Mouse (Mus musculus) midbrain, embryonic 10.5 days (tissue): ENCODE measurements around the gene Vim. TPM values are rescaled to one million over a fixed set of nuclear protein-coding genes. Genes with fewer than 3 reads are reported as not detected.

Source experiments
- DNase-seq: peaks from one replicate; pipeline ENCODE4 v3.0.0-alpha.2; 2017; ENCODE audit warnings: low spot score
- H3K27ac ChIP-seq: fragments of 300-500 bp; sonication (generic); replicated peaks from 2 replicates; pipeline ENCODE4 v1.5.1; 2016; ENCODE audit warnings: mild to moderate bottlenecking
- H3K27me3 ChIP-seq: fragments of 300-500 bp; sonication (generic); 2 replicates; pipeline ENCODE4 v1.6.1; 2016; ENCODE audit warnings: low read depth, mild to moderate bottlenecking; ENCODE audit not compliant: poor library complexity, severe bottlenecking
- H3K36me3 ChIP-seq: fragments of 300-500 bp; sonication (generic); 2 replicates; pipeline ENCODE4 v1.6.1; 2016; ENCODE audit warnings: mild to moderate bottlenecking, moderate library complexity
- H3K4me1 ChIP-seq: fragments of 300-500 bp; sonication (generic); 2 replicates; pipeline ENCODE4 v1.6.1; 2016
- H3K4me3 ChIP-seq: fragments of 300-500 bp; sonication (generic); 2 replicates; pipeline ENCODE4 v1.5.1; 2016; ENCODE audit warnings: mild to moderate bottlenecking, moderate library complexity
- H3K9me3 ChIP-seq: fragments of 300-500 bp; sonication (generic); replicated peaks from 2 replicates; pipeline ENCODE4 v1.6.1; 2016; ENCODE audit warnings: mild to moderate bottlenecking
- WGBS: fragments of 180-500 bp; shearing (Covaris S2); methylation state at CpG from one replicate; pipeline ENCODE4 v1.1.7; 2016; 5-methylcytosine and 5-hydroxymethylcytosine counted together
- polyA plus RNA-seq: library from polyadenylated mRNA; unstranded; fragments of >200 nt; fragmentation: Nextera tagmentation; extraction: Ambion mirVana; gene quantifications from 2 replicates; pipeline ENCODE4 v1.2.1, GENCODE M21; 2016

The Vim gene
- polyA plus RNA-seq, result 1,116 and 1,227 TPM in 2 replicates

GRCm38 (mm10) chr2:13573408-13574065 is at the start of gene Vim:
Gene Vim, plus strand, starts transcription at chr2:13573927.
- Histone ChIP-seq H3K4me1 (peaks cover 53% of the 10 kb centered on the region), H3K27ac (peak within 1 kb of the TSS; percentile 97), H3K27me3 (no peaks in the 10 kb centered on the region), H3K4me3 (peak within 1 kb of the TSS; percentile 97), H3K9me3 (no peaks in the 10 kb centered on the region), H3K36me3 (peaks cover 28% of the 10 kb centered on the region)
- no peak for DNase-seq
- under 1% methylated on average over 26 of the region's 26 CpGs for WGBS

GRCm38 (mm10) chr2:13526205-13526604 is 47.5 kb upstream of the Vim start:
- no peak for DNase-seq
- H3K27ac ChIP-seq, result no peak overlapping the region
- peaks cover 14% of the 10 kb centered on the region for H3K4me1 ChIP-seq
- no peaks in the 10 kb centered on the region for H3K27me3 ChIP-seq
- WGBS, result 94% methylated on average over 2 of the region's 2 CpGs
- no peaks in the 10 kb centered on the region for H3K36me3 ChIP-seq
- H3K4me3 ChIP-seq, result no peak overlapping the region
- H3K9me3 ChIP-seq, result no peaks in the 10 kb centered on the region

GRCm38 (mm10) chr2:13527125-13527524 is 46.6 kb upstream of the Vim start:
- no peaks in the 10 kb centered on the region for H3K9me3 ChIP-seq
- no peaks in the 10 kb centered on the region for H3K36me3 ChIP-seq
- DNase-seq, result no peak
- no peaks in the 10 kb centered on the region for H3K27me3 ChIP-seq
- no peak overlapping the region for H3K27ac ChIP-seq
- 68% methylated on average over 2 of the region's 2 CpGs for WGBS
- no peak overlapping the region for H3K4me3 ChIP-seq
- peaks cover 12% of the 10 kb centered on the region for H3K4me1 ChIP-seq

GRCm38 (mm10) chr2:13527531-13527930 is 46.2 kb upstream of the Vim start:
- Histone ChIP-seq H3K27ac (no peak overlapping the region), H3K4me1 (peaks cover 9% of the 10 kb centered on the region), H3K9me3 (no peaks in the 10 kb centered on the region), H3K4me3 (no peak overlapping the region), H3K27me3 (no peaks in the 10 kb centered on the region), H3K36me3 (no peaks in the 10 kb centered on the region)
- DNase-seq, result no peak
- 86% methylated on average over 4 of the region's 4 CpGs for WGBS

- Histone ChIP-seq H3K36me3 (no peaks in the 10 kb centered on the region), H3K27me3 (no peaks in the 10 kb centered on the region), H3K27ac (peak overlapping the region; percentile 23; the same call in 1 of the 2 replicates), H3K9me3 (no peaks in the 10 kb centered on the region), H3K4me3 (no peak overlapping the region), H3K4me1 (no peaks in the 10 kb centered on the region; the same call in 1 of the 2 replicates)
- no peak for DNase-seq
- WGBS, result 95% methylated on average over 3 of the region's 3 CpGs
Observed at GRCm38 (mm10) chr2:13529253-13529933, 44.3 kb upstream of the Vim start.

GRCm38 (mm10) chr2:13530639-13531038 is 43.1 kb upstream of the Vim start:
- no peak for DNase-seq
- no peaks in the 10 kb centered on the region for H3K36me3 ChIP-seq
- 92% methylated on average over 6 of the region's 6 CpGs for WGBS
- H3K27me3 ChIP-seq, result no peaks in the 10 kb centered on the region
- H3K27ac ChIP-seq, result no peak overlapping the region
- no peaks in the 10 kb centered on the region for H3K9me3 ChIP-seq
- no peak overlapping the region for H3K4me3 ChIP-seq
- no peaks in the 10 kb centered on the region; the same call in 1 of the 2 replicates for H3K4me1 ChIP-seq

GRCm38 (mm10) chr2:13536747-13537146 is 37.0 kb upstream of the Vim start:
- Histone ChIP-seq H3K4me1 (peaks cover 10% of the 10 kb centered on the region), H3K27me3 (no peaks in the 10 kb centered on the region)

GRCm38 (mm10) chr2:13537733-13538132 is 36.0 kb upstream of the Vim start:
- peaks cover 11% of the 10 kb centered on the region for H3K4me1 ChIP-seq
- no peak for DNase-seq
- no peaks in the 10 kb centered on the region for H3K36me3 ChIP-seq
- H3K27me3 ChIP-seq, result no peaks in the 10 kb centered on the region
- peak overlapping the region; percentile 28; the same call in 1 of the 2 replicates for H3K27ac ChIP-seq
- WGBS, result 8% methylated on average over 2 of the region's 2 CpGs
- H3K4me3 ChIP-seq, result no peak overlapping the region
- H3K9me3 ChIP-seq, result no peaks in the 10 kb centered on the region

More at GRCm38 (mm10) chr2:13536747-13537146, 37.0 kb upstream of the Vim start:
- Histone ChIP-seq H3K4me3 (no peak overlapping the region), H3K9me3 (no peaks in the 10 kb centered on the region), H3K36me3 (no peaks in the 10 kb centered on the region), H3K27ac (no peak overlapping the region)
- no peak for DNase-seq

- Histone ChIP-seq H3K27me3 (no peaks in the 10 kb centered on the region), H3K27ac (peak overlapping the region; percentile 28; the same call in 1 of the 2 replicates), H3K4me1 (peaks cover 16% of the 10 kb centered on the region), H3K9me3 (no peaks in the 10 kb centered on the region), H3K36me3 (no peaks in the 10 kb centered on the region), H3K4me3 (no peak overlapping the region)
- 87% methylated on average over 2 of the region's 2 CpGs for WGBS
- no peak for DNase-seq
Observed at GRCm38 (mm10) chr2:13538258-13538657, 35.5 kb upstream of the Vim start.

- WGBS, result 82% methylated on average over 6 of the region's 6 CpGs
Observed at GRCm38 (mm10) chr2:13538704-13539377, 34.9 kb upstream of the Vim start.

GRCm38 (mm10) chr2:13539860-13540259 is 33.9 kb upstream of the Vim start:
- Histone ChIP-seq H3K27ac (no peak overlapping the region), H3K36me3 (no peaks in the 10 kb centered on the region), H3K27me3 (no peaks in the 10 kb centered on the region), H3K9me3 (no peaks in the 10 kb centered on the region), H3K4me3 (no peak overlapping the region), H3K4me1 (peaks cover 32% of the 10 kb centered on the region)
- WGBS, result 94% methylated on average over 1 of the region's 1 CpGs
- DNase-seq, result no peak

More at GRCm38 (mm10) chr2:13538704-13539377, 34.9 kb upstream of the Vim start:
- Histone ChIP-seq H3K27ac (no peak overlapping the region), H3K9me3 (no peaks in the 10 kb centered on the region), H3K4me3 (no peak overlapping the region), H3K4me1 (peaks cover 22% of the 10 kb centered on the region), H3K36me3 (no peaks in the 10 kb centered on the region), H3K27me3 (no peaks in the 10 kb centered on the region)
- no peak for DNase-seq

GRCm38 (mm10) chr2:13543519-13544124 is 30.1 kb upstream of the Vim start:
- Histone ChIP-seq H3K27me3 (no peaks in the 10 kb centered on the region), H3K9me3 (no peaks in the 10 kb centered on the region), H3K36me3 (no peaks in the 10 kb centered on the region), H3K4me1 (peaks cover 40% of the 10 kb centered on the region), H3K27ac (peak overlapping the region; percentile 93), H3K4me3 (peak overlapping the region; percentile 59)
- DNase-seq, result no peak
- WGBS, result 65% methylated on average over 8 of the region's 8 CpGs
